Mouse (Mus musculus) embryo, embryonic 9.5 days (tissue): Measurements from ENCODE around the gene Tmem220.
"Not testable (repeated sequence)": the region's sequence is repeated elsewhere in the genome, so short reads cannot be mapped to it uniquely, and the experiment has no call there.

Source experiments
- DNase-seq: peaks from one replicate; pipeline ENCODE4 v3.0.0-alpha.2; 2017; ENCODE audit errors: extremely low spot score

Tmem220 gene

GRCm38 (mm10) chr11:67019711-67020475 is 5.1 kb upstream of the Tmem220 start:
- no peak for DNase-seq

GRCm38 (mm10) chr11:67020948-67021347 is 4.0 kb upstream of the Tmem220 start:
- DNase-seq = peak; percentile 74

GRCm38 (mm10) chr11:67022354-67023115 is 2.4 kb upstream of the Tmem220 start:
- DNase-seq = no peak

DNA sequence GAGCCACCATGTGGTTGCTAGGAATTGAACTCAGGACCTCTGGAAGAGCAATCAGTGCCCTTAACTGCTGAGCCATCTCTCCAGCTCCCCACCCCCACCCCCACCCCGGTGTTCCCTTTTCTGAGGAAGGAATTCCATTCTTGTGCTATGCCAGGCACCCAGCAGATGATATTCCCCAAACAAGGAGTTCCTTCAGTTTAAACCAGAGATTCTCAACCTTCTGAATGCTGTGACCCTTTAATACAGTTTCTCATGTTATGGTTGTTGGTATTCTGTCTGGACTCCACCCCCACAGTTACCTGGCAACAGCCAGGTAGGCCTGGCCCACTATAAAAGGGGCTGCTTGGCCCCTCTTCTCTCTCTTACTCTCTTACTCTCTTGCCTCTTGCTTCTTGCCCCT is 1.8 kb upstream of the Tmem220 start:
- DNase-seq = not testable (repeated sequence)

DNA sequence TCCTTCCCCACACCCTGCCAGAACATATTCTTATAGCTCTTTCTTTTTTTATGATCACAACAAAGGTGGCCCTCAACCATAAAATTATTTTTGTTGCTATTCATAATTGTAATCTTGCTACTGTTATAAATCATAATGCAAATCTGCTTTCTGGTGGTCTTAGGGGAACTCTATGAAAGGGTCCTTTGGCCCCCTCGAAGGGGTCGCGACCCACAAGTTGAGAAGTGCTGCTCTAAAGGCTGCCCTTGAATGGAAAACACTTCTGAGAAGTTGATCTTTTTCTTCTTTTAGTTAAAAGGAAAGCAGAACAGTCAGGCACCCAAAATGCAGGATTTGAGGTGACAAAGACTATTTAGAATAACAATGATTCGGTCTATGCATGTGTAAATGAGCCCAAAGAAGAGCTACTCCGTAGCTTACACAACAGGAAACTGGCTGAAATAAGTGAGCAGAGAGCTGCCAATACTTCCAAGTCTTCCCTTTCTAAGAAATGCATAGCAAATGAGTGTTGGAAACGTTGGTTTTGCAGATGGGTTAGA is 1.1 kb upstream of the Tmem220 start:
- no peak for DNase-seq

DNA sequence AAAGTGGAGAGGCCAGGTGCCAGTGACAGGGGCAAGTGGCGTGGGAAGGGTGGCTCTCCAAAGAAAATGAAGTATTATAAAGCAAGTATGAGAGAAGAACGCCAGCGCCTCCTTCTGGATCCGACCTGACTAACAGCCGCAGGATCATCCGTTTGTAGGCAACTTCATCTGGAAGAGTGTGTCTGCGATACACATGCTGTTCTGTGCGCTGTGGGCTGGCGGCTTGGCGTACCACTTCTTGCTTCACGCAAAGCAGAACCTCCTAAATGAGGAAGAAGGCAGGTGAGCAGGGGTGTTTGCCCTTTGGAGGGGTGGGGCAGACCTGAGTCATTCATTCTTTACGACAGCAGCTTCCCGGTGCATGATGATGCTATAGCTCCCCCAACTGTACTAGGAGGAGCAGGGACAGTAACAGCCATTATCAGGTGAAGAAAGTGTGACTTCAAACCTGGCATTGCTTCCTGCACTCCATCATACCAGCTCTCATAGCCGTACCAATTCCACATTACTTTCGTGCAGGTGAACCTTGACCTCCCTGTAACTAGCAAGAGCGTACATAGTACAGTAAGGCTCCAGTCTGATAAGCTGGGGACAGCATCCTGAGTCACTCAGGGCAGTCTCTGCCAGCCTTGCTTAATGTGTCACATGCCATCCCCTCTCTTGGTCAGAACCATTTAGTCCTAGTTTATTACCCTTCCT is 6.1 kb downstream of the Tmem220 start:
- DNase-seq = no peak

GRCm38 (mm10) chr11:67031603-67031915 is 6.6 kb downstream of the Tmem220 start:
- no peak for DNase-seq

GRCm38 (mm10) chr11:67034775-67035485 is 10.0 kb downstream of the Tmem220 start:
- DNase-seq = no peak

- DNase-seq = no peak
Measured at GRCm38 (mm10) chr11:67036229-67036628, 11.3 kb downstream of the Tmem220 start.

GRCm38 (mm10) chr11:67036892-67037291 is 11.9 kb downstream of the Tmem220 start:
- DNase-seq = no peak

DNA sequence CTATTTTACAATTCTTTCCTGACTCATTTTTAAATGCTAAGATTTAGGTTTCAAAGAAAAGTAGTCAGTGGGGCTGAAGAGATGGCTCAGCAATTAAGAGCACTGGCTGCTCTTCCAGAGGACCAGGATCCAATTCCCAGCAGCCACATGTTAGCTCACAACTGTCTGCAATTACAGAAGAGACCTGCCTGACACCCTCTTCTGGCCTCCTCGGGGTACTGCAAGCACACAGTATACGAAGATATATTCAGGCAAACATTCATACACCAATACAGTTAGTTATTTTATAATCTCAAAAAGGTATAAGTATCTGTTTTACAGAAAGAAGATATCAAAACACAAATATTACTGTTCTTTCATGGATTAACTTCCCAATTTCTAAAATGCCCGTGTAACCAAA is 14.8 kb downstream of the Tmem220 start:
- no peak for DNase-seq

- no peak for DNase-seq
Measured at GRCm38 (mm10) chr11:67040483-67040882, 15.5 kb downstream of the Tmem220 start.

- no peak for DNase-seq
Measured at GRCm38 (mm10) chr11:67043007-67043406, 18.1 kb downstream of the Tmem220 start.

DNA sequence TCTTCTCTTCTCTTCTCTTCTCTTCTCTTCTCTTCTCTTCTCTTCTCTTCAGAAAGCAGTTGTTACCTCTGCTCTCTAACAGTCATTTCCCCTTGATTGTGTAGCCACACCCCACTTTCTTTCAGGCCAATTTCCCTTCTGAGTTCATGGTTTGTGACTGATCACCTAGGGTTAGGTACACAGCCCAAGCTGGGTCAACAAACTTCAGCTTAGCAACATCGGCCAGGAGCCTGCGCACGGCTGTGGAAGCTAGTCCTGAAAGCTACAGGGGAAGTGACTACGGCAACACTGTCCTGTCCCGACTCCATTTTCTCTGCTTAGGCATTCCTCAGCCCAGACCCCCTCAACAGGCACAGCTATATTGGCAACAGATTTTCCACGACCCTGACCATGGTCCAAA is 20.0 kb downstream of the Tmem220 start:
- DNase-seq = no peak

DNA sequence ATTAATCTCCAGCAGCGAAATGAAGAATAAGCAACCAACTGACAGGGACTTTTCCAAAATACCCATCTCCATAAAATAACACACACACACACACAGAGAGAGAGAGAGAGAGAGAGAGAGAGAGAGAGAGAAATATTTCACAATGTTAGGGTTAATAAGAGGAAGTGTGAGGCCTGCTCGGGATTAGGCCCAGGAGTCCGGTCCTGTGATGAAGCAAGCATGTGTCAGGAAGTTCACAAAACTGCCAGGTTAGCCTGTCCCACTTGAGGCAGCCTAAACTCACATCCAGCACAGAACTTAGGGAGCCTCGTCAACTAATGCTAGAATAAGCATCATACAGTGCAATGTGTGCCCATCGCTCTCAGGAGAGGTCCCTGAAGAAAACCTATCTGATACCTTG is 22.2 kb downstream of the Tmem220 start:
- DNase-seq = no peak

GRCm38 (mm10) chr11:67048496-67048895 is 23.5 kb downstream of the Tmem220 start:
- no peak for DNase-seq

- DNase-seq = no peak
Measured at GRCm38 (mm10) chr11:67049256-67049655, 24.3 kb downstream of the Tmem220 start.

DNA sequence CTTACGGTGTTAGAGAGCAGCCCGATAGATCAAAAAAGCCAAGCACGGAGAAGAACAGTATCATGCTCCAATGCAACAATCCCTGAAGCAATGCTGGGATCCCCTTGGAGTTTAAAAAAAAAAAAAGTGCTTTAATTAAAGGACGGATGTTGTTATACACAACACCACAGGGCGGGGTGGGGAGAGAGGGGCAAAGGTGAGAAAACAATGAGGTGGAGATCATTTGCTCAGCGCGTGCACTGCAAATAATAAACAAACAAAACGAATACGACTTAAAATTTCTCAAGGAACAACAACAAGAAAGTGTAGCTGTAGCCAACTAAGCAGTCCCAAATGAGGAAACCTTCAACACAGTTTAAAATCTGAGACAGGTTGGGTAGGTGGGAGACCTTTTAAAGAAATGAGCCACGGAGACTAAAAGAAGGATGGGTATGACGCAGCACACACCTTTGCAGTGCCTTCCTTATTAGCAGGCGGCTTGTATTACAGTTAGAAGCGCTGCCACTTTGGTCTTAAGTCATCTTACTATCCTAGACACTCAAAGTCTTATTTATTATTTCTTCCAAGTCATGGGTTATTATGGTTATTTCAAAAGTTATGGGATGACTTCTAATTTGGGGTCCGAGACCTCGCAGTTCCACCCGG is 26.8 kb downstream of the Tmem220 start:
- DNase-seq = no peak

GRCm38 (mm10) chr11:67052321-67052952 is 27.5 kb downstream of the Tmem220 start, which contains the start of the genes Adprm and Sco1:
TSS of gene Adprm (minus strand) at chr11:67052594.
TSS of gene Sco1 (plus strand) at chr11:67052670.
- peak; percentile 87 for DNase-seq

DNA sequence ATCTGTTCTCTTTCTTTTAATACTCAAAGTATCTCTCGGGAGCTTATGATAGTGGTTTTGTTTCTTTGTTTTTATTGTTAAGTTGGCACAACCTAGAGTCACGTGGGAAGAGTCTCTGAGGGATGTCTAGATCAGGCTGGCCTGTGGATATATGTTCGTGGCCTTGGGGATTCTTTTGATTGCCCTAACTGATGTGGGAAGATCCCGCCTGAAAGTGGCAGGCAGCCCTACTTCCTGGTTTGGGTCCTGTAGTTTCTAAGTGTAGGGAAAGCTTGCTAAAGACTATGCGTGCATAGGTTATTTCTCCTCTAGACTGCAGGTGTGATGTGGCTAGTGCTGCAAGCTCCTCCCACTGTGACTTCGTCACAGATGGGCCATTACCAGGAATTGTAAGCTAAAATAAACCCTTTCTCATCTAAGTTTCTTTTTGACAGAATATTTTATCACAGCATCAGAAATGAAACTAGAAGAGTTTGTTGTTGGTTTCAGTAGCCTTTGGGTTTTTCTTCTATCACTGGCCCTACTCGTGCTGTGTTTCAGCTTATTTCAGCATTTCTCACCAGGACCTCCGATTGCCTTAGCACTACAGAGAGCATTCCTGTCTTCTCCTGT is 29.9 kb downstream of the Tmem220 start:
- DNase-seq = no peak
